In genomic region chr7:38199907-38200605, GRCm38 (mm10) we compare ENCODE assay signal across 8 mouse cellular contexts. TPM values are rescaled to one million over a fixed set of nuclear protein-coding genes. Genes with fewer than 3 reads are reported as not detected.
A peak's percentile ranks its signal among the peaks of the same experiment; 100 is the strongest.
DNase-seq lines count a peak whose midpoint lies in the region; ATAC-seq lines count a peak whose summit lies in the region.

No protein-coding gene starts in this region.

- H3K27ac ChIP-seq in heart, embryonic 15.5 days = no peak overlapping the region
- H3K27ac ChIP-seq in hindbrain, embryonic 12.5 days = no peak overlapping the region
- no peak overlapping the region for H3K27ac ChIP-seq in midbrain, embryonic 11.5 days (ENCODE audit: low read depth, low read length)

- 65% methylated on average over 8 of the region's 8 CpGs for WGBS in heart, embryonic 15.5 days
- WGBS in hindbrain, embryonic 12.5 days = 68% methylated on average over 8 of the region's 8 CpGs
- 73% methylated on average over 8 of the region's 8 CpGs for WGBS in midbrain, embryonic 11.5 days

- no peaks in the 10 kb centered on the region for H3K36me3 ChIP-seq in heart, embryonic 15.5 days
- no peaks in the 10 kb centered on the region for H3K36me3 ChIP-seq in hindbrain, embryonic 12.5 days
- H3K36me3 ChIP-seq in midbrain, embryonic 11.5 days (ENCODE audit: control insufficient read depth, insufficient read depth, low read length) = no peaks in the 10 kb centered on the region

- DNase-seq in heart, postnatal 4 days = no peak
- peak; percentile 74 for DNase-seq in adipocyte (ENCODE audit: low spot score)
- DNase-seq in midbrain, embryonic 11.5 days (ENCODE audit: low spot score, missing footprints) = no peak
- no peak for DNase-seq in spleen, adult 18-20 months
- no peak for DNase-seq in heart, postnatal 14 days
- DNase-seq in heart, postnatal 25 days (ENCODE audit: low spot score) = no peak

- no peaks in the 10 kb centered on the region for H3K27me3 ChIP-seq in heart, embryonic 15.5 days
- no peaks in the 10 kb centered on the region for H3K27me3 ChIP-seq in hindbrain, embryonic 12.5 days
- no peaks in the 10 kb centered on the region for H3K27me3 ChIP-seq in midbrain, embryonic 11.5 days (ENCODE audit: control insufficient read depth, insufficient read depth, low read length)

- H3K4me3 ChIP-seq in heart, embryonic 15.5 days = no peak overlapping the region
- H3K4me3 ChIP-seq in hindbrain, embryonic 12.5 days = no peak overlapping the region
- no peak overlapping the region; the same call in 1 of the 2 replicates for H3K4me3 ChIP-seq in midbrain, embryonic 11.5 days (ENCODE audit: low read depth, low read length)

- no peak overlapping the region for H3K9ac ChIP-seq in heart, embryonic 15.5 days
- H3K9ac ChIP-seq in hindbrain, embryonic 12.5 days = no peak overlapping the region
- peak overlapping the region; percentile 43; the same call in 1 of the 2 replicates for H3K9ac ChIP-seq in midbrain, embryonic 11.5 days (ENCODE audit: low read length)

- H3K9me3 ChIP-seq in heart, embryonic 15.5 days (replicated peaks) = no peaks in the 10 kb centered on the region
- no peaks in the 10 kb centered on the region; the same call in 1 of the 2 replicates for H3K9me3 ChIP-seq in hindbrain, embryonic 12.5 days (replicated peaks)
- peaks cover 2% of the 10 kb centered on the region; the same call in 1 of the 2 replicates for H3K9me3 ChIP-seq in midbrain, embryonic 11.5 days (ENCODE audit: control insufficient read depth, low read length)

- ATAC-seq in heart, embryonic 15.5 days (replicated peaks; ENCODE audit: insufficient number of reproducible peaks, insufficient read depth, low FRiP score, low read depth) = no peak
- ATAC-seq in hindbrain, embryonic 12.5 days (ENCODE audit: low FRiP score) = no peak
- ATAC-seq in midbrain, embryonic 11.5 days (ENCODE audit: low FRiP score) = no peak

- intact Hi-C loops in heart, postnatal 14 days (cut with DNase I) = loop anchor here (2.0 kb wide), 1 partner anchor 67 kb away; no protein-coding TSS in a partner anchor
- intact Hi-C loops in heart, postnatal 25 days (cut with DNase I) = loop anchor here (5.0 kb wide), 1 partner anchor 67 kb away; no protein-coding TSS in a partner anchor

- H3K4me2 ChIP-seq in heart, embryonic 15.5 days = peak overlapping the region; percentile 55; the same call in 1 of the 2 replicates
- H3K4me2 ChIP-seq in hindbrain, embryonic 12.5 days (replicated peaks) = peak overlapping the region; percentile 52
- H3K4me2 ChIP-seq in midbrain, embryonic 11.5 days = peak overlapping the region; percentile 53

- peaks cover 4% of the 10 kb centered on the region; the same call in 1 of the 2 replicates for H3K4me1 ChIP-seq in heart, embryonic 15.5 days (replicated peaks)
- peaks cover 5% of the 10 kb centered on the region; the same call in 1 of the 2 replicates for H3K4me1 ChIP-seq in hindbrain, embryonic 12.5 days
- H3K4me1 ChIP-seq in midbrain, embryonic 11.5 days (ENCODE audit: control insufficient read depth, insufficient read depth, low read length) = no peaks in the 10 kb centered on the region

RNA-seq across cellular contexts. Expression of gene 1600014C10Rik, which starts 17.0 kb away (rescaled TPM):
- 14.9 and 20.4 TPM in 2 replicates for polyA plus RNA-seq in heart, embryonic 15.5 days (2015; fragmentation: Nextera tagmentation; extraction: Ambion mirVana)
- 10 to 100 TPM; 14.2 to 15.7 TPM for total RNA-seq in heart, postnatal 4 days (2021)
- 21.4 and 22.3 TPM in 2 replicates for polyA plus RNA-seq in hindbrain, embryonic 12.5 days (2016; fragmentation: Nextera tagmentation; extraction: Ambion mirVana)
- polyA plus RNA-seq in midbrain, embryonic 11.5 days (2014; fragmentation: Nextera tagmentation; extraction: Ambion mirVana) = 17.0 and 17.2 TPM in 2 replicates
- 10 to 100 TPM; 26.0 to 27.3 TPM for total RNA-seq in heart, postnatal 14 days (2021)
- 10 to 100 TPM; 30.7 to 34.4 TPM for total RNA-seq in heart, postnatal 25 days (2021)

RNA-seq across cellular contexts. Expression of gene Plekhf1, which starts 27.8 kb away (rescaled TPM):
- polyA plus RNA-seq in heart, embryonic 15.5 days (2015; fragmentation: Nextera tagmentation; extraction: Ambion mirVana) = 5.4 and 6.4 TPM in 2 replicates
- 1 to 10 TPM; 4.7 to 6.4 TPM for total RNA-seq in heart, postnatal 4 days (2021)
- 1.8 and 2.1 TPM in 2 replicates for polyA plus RNA-seq in hindbrain, embryonic 12.5 days (2016; fragmentation: Nextera tagmentation; extraction: Ambion mirVana)
- polyA plus RNA-seq in midbrain, embryonic 11.5 days (2014; fragmentation: Nextera tagmentation; extraction: Ambion mirVana) = 1.4 and 1.5 TPM in 2 replicates
- 10 to 100 TPM; 13.9 to 16.0 TPM for total RNA-seq in heart, postnatal 14 days (2021)
- 1 to 10 TPM; 9.5 to 9.9 TPM for total RNA-seq in heart, postnatal 25 days (2021)
